Mouse (Mus musculus): Measurements from ENCODE around the gene Cnpy2.

- peak; percentile 84 for TF ChIP-seq CTCF (IDR thresholded peaks at IDR 0.05; ENCODE audit: low read depth, low read length)
- TF ChIP-seq GATA2 (IDR thresholded peaks at IDR 0.05; ENCODE audit: borderline replicate concordance, low read depth, low read length): no peak
- TF ChIP-seq TAL1 (conservative IDR thresholded peaks at IDR 0.05; ENCODE audit: low read depth, low read length): no peak
These were observed 13.3 kb downstream of the Cnpy2 start for GRCm38 (mm10) chr10:128335582-128335981.

Data from G1E (cell line).